In genomic region chr3:132274786-132275185, GRCm38 (mm10) we compare ENCODE assay signal across 10 mouse cellular contexts.
A peak's percentile ranks its signal among the peaks of the same experiment; 100 is the strongest.
DNase-seq lines count a peak whose midpoint lies in the region; ATAC-seq lines count a peak whose summit lies in the region.
"Had no signal": no experiment of that assay in that cellular context is flagged by ENCODE, and none has a peak within 500 bp of the region (broad histone marks: within the 10 kb centered on the region; RNA-seq: fewer than 3 reads in every experiment).

No protein-coding gene starts in this region.

- no peak overlapping the region for H3K4me3 ChIP-seq in hindbrain, embryonic 16.5 days (ENCODE audit: low read length)
- H3K4me3 ChIP-seq in hindbrain, embryonic 10.5 days = no peak overlapping the region
- H3K4me3 ChIP-seq: limb, embryonic 13.5 days had no signal

- no peak overlapping the region for H3K9ac ChIP-seq in hindbrain, embryonic 16.5 days (ENCODE audit: low read depth, low read length)
- H3K9ac ChIP-seq: limb, embryonic 13.5 days had no signal

- no peaks in the 10 kb centered on the region for H3K9me3 ChIP-seq in hindbrain, embryonic 16.5 days (ENCODE audit: control insufficient read depth, low read length)
- H3K9me3 ChIP-seq in hindbrain, embryonic 10.5 days = no peaks in the 10 kb centered on the region
- H3K9me3 ChIP-seq: limb, embryonic 13.5 days had no signal

- ATAC-seq in hindbrain, embryonic 16.5 days = peak; percentile 83

- no peaks in the 10 kb centered on the region for H3K4me1 ChIP-seq in hindbrain, embryonic 16.5 days (ENCODE audit: control insufficient read depth, insufficient read depth, low read depth, low read length)
- H3K4me1 ChIP-seq in hindbrain, embryonic 10.5 days (replicated peaks) = no peaks in the 10 kb centered on the region
- H3K4me1 ChIP-seq: limb, embryonic 13.5 days had no signal

- no peak overlapping the region for H3K27ac ChIP-seq in hindbrain, embryonic 16.5 days (ENCODE audit: low read depth, low read length)
- H3K27ac ChIP-seq in hindbrain, embryonic 10.5 days = no peak overlapping the region
- H3K27ac ChIP-seq: limb, embryonic 13.5 days had no signal

- no peaks in the 10 kb centered on the region for H3K36me3 ChIP-seq in hindbrain, embryonic 16.5 days (ENCODE audit: control insufficient read depth, insufficient read depth, low read length)
- no peaks in the 10 kb centered on the region for H3K36me3 ChIP-seq in hindbrain, embryonic 10.5 days
- H3K36me3 ChIP-seq: limb, embryonic 13.5 days had no signal

- H3K4me2 ChIP-seq in hindbrain, embryonic 16.5 days (ENCODE audit: low read length) = no peak overlapping the region
- H3K4me2 ChIP-seq: limb, embryonic 13.5 days had no signal

- DNase-seq in hindbrain, embryonic 10.5 days (ENCODE audit: low spot score) = no peak
- DNase-seq in ovary, postnatal 14 days (ENCODE audit: low spot score) = peak; percentile 4
- no peak for DNase-seq in ovary, adult 18-20 months (ENCODE audit: low spot score)
- DNase-seq in gastrocnemius, postnatal 10 days = peak; percentile 39
- DNase-seq in skeletal muscle tissue, adult 2 months (ENCODE audit: low read depth, low spot score) = peak; percentile 86
- DNase-seq in spleen, postnatal 10 days (ENCODE audit: low spot score in 2 of 2) = no peak
- DNase-seq: lung, postnatal 36 days; spleen, adult 18-20 months had no signal

- H3K27me3 ChIP-seq in hindbrain, embryonic 16.5 days (replicated peaks; ENCODE audit: control insufficient read depth, insufficient read depth, low read length) = no peaks in the 10 kb centered on the region
- no peaks in the 10 kb centered on the region for H3K27me3 ChIP-seq in hindbrain, embryonic 10.5 days (ENCODE audit: insufficient read depth, poor library complexity, severe bottlenecking)
- H3K27me3 ChIP-seq: limb, embryonic 13.5 days had no signal

- 72% methylated on average over 10 of the region's 10 CpGs for WGBS in hindbrain, embryonic 16.5 days
- WGBS in hindbrain, embryonic 10.5 days = 88% methylated on average over 10 of the region's 10 CpGs

Comparison
In these comparisons a context has a peak if more than half of its experiments do, and no peak if none do; other contexts are left out.
1. DNase-seq: peak in ovary, postnatal 14 days (single experiment), gastrocnemius, postnatal 10 days (single experiment) and skeletal muscle tissue, adult 2 months (single experiment); none in hindbrain, embryonic 10.5 days (single experiment), ovary, adult 18-20 months (single experiment) and spleen, postnatal 10 days (0 of 2).